Comparison of ENCODE assay signal across 8 mouse cellular contexts in genomic region chr8:54508814-54509213, GRCm38 (mm10). TPM values are rescaled to one million over a fixed set of nuclear protein-coding genes. Genes with fewer than 3 reads are reported as not detected.
DNase-seq lines count a peak whose midpoint lies in the region; ATAC-seq and TF ChIP-seq lines count a peak whose summit lies in the region.

No protein-coding gene starts in this region.

- dilution Hi-C loops in CH12.LX (cut with MboI; ENCODE audit: extremely low pct_ligation_motif_present, extremely low pct_unique_long_range_greater_than_20kb, low sequenced_read_pairs): no loop called here

- no peaks in the 10 kb centered on the region for H3K36me3 ChIP-seq in CH12.LX (replicated peaks in 1 of 2; ENCODE audit: control insufficient read depth in 1 of 2, insufficient read depth in 1 of 2, low read length in 1 of 2)
- no peaks in the 10 kb centered on the region for H3K36me3 ChIP-seq in hindbrain, embryonic 13.5 days
- no peaks in the 10 kb centered on the region for H3K36me3 ChIP-seq in midbrain, embryonic 11.5 days (ENCODE audit: control insufficient read depth, insufficient read depth, low read length)

- H3K4me3 ChIP-seq in gastrocnemius, adult 2 months: peak overlapping the region; percentile 33; the same call in 1 of the 2 replicates
- peak overlapping the region in 1 of 3 experiments; percentile 34 for H3K4me3 ChIP-seq in CH12.LX (replicated peaks in 1 of 3; ENCODE audit: low read depth in 2 of 3, low read length in 2 of 3, poor library complexity in 1 of 3)
- peak overlapping the region; percentile 39 for H3K4me3 ChIP-seq in hindbrain, embryonic 13.5 days
- H3K4me3 ChIP-seq in midbrain, embryonic 11.5 days (ENCODE audit: low read depth, low read length): peak overlapping the region; percentile 20

- no peaks in the 10 kb centered on the region for H3K27me3 ChIP-seq in CH12.LX (replicated peaks)
- no peaks in the 10 kb centered on the region for H3K27me3 ChIP-seq in hindbrain, embryonic 13.5 days
- no peaks in the 10 kb centered on the region for H3K27me3 ChIP-seq in midbrain, embryonic 11.5 days (ENCODE audit: control insufficient read depth, insufficient read depth, low read length)

- 5% methylated on average over 9 of the region's 11 CpGs for WGBS in hindbrain, embryonic 13.5 days
- WGBS in midbrain, embryonic 11.5 days: 13% methylated on average over 6 of the region's 11 CpGs

- peak overlapping the region; percentile 96 for H3K4me2 ChIP-seq in CH12.LX (ENCODE audit: insufficient read depth, low read depth, poor library complexity, severe bottlenecking)
- peak overlapping the region; percentile 60 for H3K4me2 ChIP-seq in hindbrain, embryonic 13.5 days
- H3K4me2 ChIP-seq in midbrain, embryonic 11.5 days: peak overlapping the region; percentile 44; the same call in 1 of the 2 replicates

- H3K9me3 ChIP-seq in CH12.LX (replicated peaks; ENCODE audit: low read length): no peaks in the 10 kb centered on the region
- no peaks in the 10 kb centered on the region for H3K9me3 ChIP-seq in hindbrain, embryonic 13.5 days
- no peaks in the 10 kb centered on the region for H3K9me3 ChIP-seq in midbrain, embryonic 11.5 days (ENCODE audit: control insufficient read depth, low read length)

- H3K79me2 ChIP-seq in CH12.LX (replicated peaks; ENCODE audit: control insufficient read depth, extremely low read depth, insufficient read depth, poor library complexity, severe bottlenecking): no peaks in the 10 kb centered on the region

- DNase-seq in gastrocnemius, adult 2 months: no peak
- no peak for DNase-seq in gastrocnemius, postnatal 4 days (ENCODE audit: low spot score in 2 of 2)
- no peak for DNase-seq in CH12.LX (ENCODE audit: extremely low read depth)
- peak; percentile 84 for DNase-seq in midbrain, embryonic 11.5 days (ENCODE audit: low spot score, missing footprints)
- no peak for DNase-seq in embryo, embryonic 10 days (ENCODE audit: low spot score)
- DNase-seq in gastrocnemius, postnatal 14 days: no peak
- no peak for DNase-seq in cerebellum, adult 18-20 months

- TF ChIP-seq POLR2A in CH12.LX (IDR thresholded peaks at IDR 0.05; ENCODE audit: low read depth, low read length): no peak

- no peak for TF ChIP-seq CTCF in gastrocnemius, adult 2 months (IDR thresholded peaks at IDR 0.05)
- TF ChIP-seq CTCF in CH12.LX (conservative IDR thresholded peaks at IDR 0.05 in 1 of 2, IDR thresholded peaks at IDR 0.05 in 1 of 2; ENCODE audit: low read depth in 2 of 2, low read length in 2 of 2): no peak

- in situ Hi-C loops in CH12.LX (cut with MboI; ENCODE audit: low pct_ligation_motif_present, low pct_unique_long_range_greater_than_20kb, low sequenced_read_pairs): loop anchor here (10.0 kb wide), 1 partner anchor 156 kb away; no protein-coding TSS in a partner anchor

- no peak for TF ChIP-seq RAD21 in CH12.LX (IDR thresholded peaks at IDR 0.05; ENCODE audit: low read depth, low read length)

- TF ChIP-seq EP300 in CH12.LX (IDR thresholded peaks at IDR 0.05; ENCODE audit: low read length): no peak

- H3K27ac ChIP-seq in gastrocnemius, adult 2 months: no peak overlapping the region
- no peak overlapping the region for H3K27ac ChIP-seq in CH12.LX (ENCODE audit: insufficient read depth, low read depth)
- peak overlapping the region; percentile 30; the same call in 1 of the 2 replicates for H3K27ac ChIP-seq in hindbrain, embryonic 13.5 days
- H3K27ac ChIP-seq in midbrain, embryonic 11.5 days (ENCODE audit: low read depth, low read length): no peak overlapping the region

- intact Hi-C loops in gastrocnemius, adult 2 months (cut with DNase I): no loop called here
- intact Hi-C loops in gastrocnemius, postnatal 14 days (cut with DNase I; ENCODE audit: low total_unique reads): loop anchor here (5.0 kb wide), 1 partner anchor 153 kb away; no protein-coding TSS in a partner anchor

- no peak overlapping the region for H3K9ac ChIP-seq in CH12.LX (ENCODE audit: insufficient read depth, low read depth)
- no peak overlapping the region for H3K9ac ChIP-seq in hindbrain, embryonic 13.5 days
- no peak overlapping the region for H3K9ac ChIP-seq in midbrain, embryonic 11.5 days (ENCODE audit: low read length)

- no peaks in the 10 kb centered on the region for H3K4me1 ChIP-seq in CH12.LX (ENCODE audit: control insufficient read depth in 1 of 2, insufficient read depth in 2 of 2)
- peaks cover 12% of the 10 kb centered on the region; the same call in 1 of the 2 replicates for H3K4me1 ChIP-seq in hindbrain, embryonic 13.5 days (replicated peaks)
- no peaks in the 10 kb centered on the region for H3K4me1 ChIP-seq in midbrain, embryonic 11.5 days (ENCODE audit: control insufficient read depth, insufficient read depth, low read length)

- peak; percentile 68 for ATAC-seq in hindbrain, embryonic 13.5 days (ENCODE audit: low FRiP score)
- ATAC-seq in midbrain, embryonic 11.5 days (ENCODE audit: low FRiP score): peak; percentile 57

TF ChIP-seq in CH12.LX, 34 proteins besides CTCF, POLR2A, EP300 and RAD21:
- TF ChIP-seq ETS1 (conservative IDR thresholded peaks at IDR 0.05; ENCODE audit: low read depth, low read length) (no peak), UBTF (IDR thresholded peaks at IDR 0.05; ENCODE audit: low read depth, low read length) (no peak), ZMIZ1 (IDR thresholded peaks at IDR 0.05; ENCODE audit: low read depth, low read length) (no peak), HCFC1 (IDR thresholded peaks at IDR 0.05; ENCODE audit: low read depth, low read length) (no peak), CHD1 (IDR thresholded peaks at IDR 0.05; ENCODE audit: low read depth, low read length) (no peak), MAZ (IDR thresholded peaks at IDR 0.05; ENCODE audit: low read depth, low read length) (no peak), SIN3A (IDR thresholded peaks at IDR 0.05; ENCODE audit: low read length) (no peak), ZC3H11A (IDR thresholded peaks at IDR 0.05; ENCODE audit: low read depth, low read length) (no peak), MYC (IDR thresholded peaks at IDR 0.05; ENCODE audit: low read depth, low read length) (no peak), MAFK (IDR thresholded peaks at IDR 0.05; ENCODE audit: insufficient replicate concordance, low read length) (no peak)
TF ChIP-seq in CH12.LX: peak in this region for 0.

RNA-seq across cellular contexts. Expression of gene Asb5, which starts 20.6 kb away (rescaled TPM):
- 100 to 1,000 TPM; 148 to 292 TPM for total RNA-seq in gastrocnemius, adult 2 months (2021)
- total RNA-seq in gastrocnemius, postnatal 4 days (2021): 10 to 100 TPM; 83.7 to 90.5 TPM
- total RNA-seq in CH12.LX (2012; rRNA removed) (not detected in 2 replicates), CH12.LX (2014; rRNA removed) (not detected in 2 replicates)
- 0.74 TPM in 1 of 2 replicates, not detected in the other for polyA plus RNA-seq in CH12.LX (2012; ENCODE audit: insufficient read length, low read depth)
- 6.7 and 7.9 TPM in 2 replicates for polyA plus RNA-seq in hindbrain, embryonic 13.5 days (2015; fragmentation: Nextera tagmentation; extraction: Ambion mirVana)
- 4.5 and 5.9 TPM in 2 replicates for polyA plus RNA-seq in midbrain, embryonic 11.5 days (2014; fragmentation: Nextera tagmentation; extraction: Ambion mirVana)
- 100 to 1,000 TPM; 107 to 130 TPM for total RNA-seq in gastrocnemius, postnatal 14 days (2021)

RNA-seq across cellular contexts. Expression of gene Spcs3, which starts 21.0 kb away (rescaled TPM):
- 10 to 100 TPM; 26.6 to 27.7 TPM for total RNA-seq in gastrocnemius, adult 2 months (2021)
- 10 to 100 TPM; 34.8 to 37.6 TPM for total RNA-seq in gastrocnemius, postnatal 4 days (2021)
- total RNA-seq in CH12.LX (2012; rRNA removed) (89.4 and 97.8 TPM in 2 replicates), CH12.LX (2014; rRNA removed) (220 and 241 TPM in 2 replicates)
- 106 and 113 TPM in 2 replicates for polyA plus RNA-seq in CH12.LX (2012; ENCODE audit: insufficient read length, low read depth)
- polyA plus RNA-seq in hindbrain, embryonic 13.5 days (2015; fragmentation: Nextera tagmentation; extraction: Ambion mirVana): 53.1 and 56.2 TPM in 2 replicates
- 81.7 and 92.9 TPM in 2 replicates for polyA plus RNA-seq in midbrain, embryonic 11.5 days (2014; fragmentation: Nextera tagmentation; extraction: Ambion mirVana)
- total RNA-seq in gastrocnemius, postnatal 14 days (2021): 10 to 100 TPM; 18.4 to 21.9 TPM

Comparison
In these comparisons a context has a peak if more than half of its experiments do, and no peak if none do; other contexts are left out.
1. H3K4me2 ChIP-seq: peak in every context shown above with its lines; median percentile 96 in CH12.LX; 60 in hindbrain, embryonic 13.5 days; 44 in midbrain, embryonic 11.5 days.
2. RNA of gene Asb5, which starts 20.6 kb away (total RNA-seq): 148 to 292 TPM in gastrocnemius, adult 2 months, 107 to 130 TPM in gastrocnemius, postnatal 14 days and 83.7 to 90.5 TPM in gastrocnemius, postnatal 4 days; not detected in CH12.LX; every median in the first group is over 10 times any median in the second.